Mouse (Mus musculus) CH12.LX (cell line): ENCODE data around the gene Nhlrc3. TPM values are rescaled to one million over a fixed set of nuclear protein-coding genes. Genes with fewer than 3 reads are reported as not detected.

Experiments
- DNase-seq: peaks from one replicate; pipeline ENCODE4 v3.0.0-alpha.2; 2013; ENCODE audit errors: extremely low read depth
- H3K27ac ChIP-seq: 2 replicates; pipeline ENCODE4 v1.5.1; 2012; ENCODE audit warnings: low read depth, mild to moderate bottlenecking, control low read depth, moderate library complexity; ENCODE audit not compliant: insufficient read depth
- H3K27me3 ChIP-seq: replicated peaks from 2 replicates; pipeline ENCODE3; 2012; ENCODE audit warnings: inconsistent platforms
- H3K36me3 ChIP-seq, 2 experiments: replicated peaks in 1 of 2; 2 replicates each; pipeline versions ENCODE3 to v1.6.1; 2012; ENCODE audit warnings: inconsistent platforms in 1 of 2, low read length in 1 of 2, mild to moderate bottlenecking in 1 of 2, mixed read lengths in 1 of 2, moderate library complexity in 1 of 2; ENCODE audit not compliant: control insufficient read depth in 1 of 2, insufficient read depth in 1 of 2
- H3K4me1 ChIP-seq, 2 experiments: 2 replicates each; pipeline ENCODE4 v1.6.1; 2012; ENCODE audit warnings: inconsistent platforms in 1 of 2, moderate library complexity in 1 of 2; ENCODE audit not compliant: insufficient read depth in 2 of 2, control insufficient read depth in 1 of 2
- H3K4me2 ChIP-seq: 2 replicates; pipeline ENCODE4 v1.6.1; 2012; ENCODE audit warnings: low read depth, mild to moderate bottlenecking, control low read depth; ENCODE audit not compliant: poor library complexity, insufficient read depth, severe bottlenecking
- H3K4me3 ChIP-seq, 3 experiments: fragments of 150-350 bp in 1 of 3; sonication (generic) in 1 of 3; replicated peaks in 1 of 3; 2 replicates each; pipeline versions ENCODE3 to v1.5.1; 2011 to 2012; ENCODE audit warnings: low read depth in 2 of 3, low read length in 2 of 3, mild to moderate bottlenecking in 2 of 3, moderate library complexity in 2 of 3, control low read depth in 1 of 3, improper control_type of control experiment in 1 of 3, inconsistent platforms in 1 of 3, mixed read lengths in 1 of 3; ENCODE audit not compliant: poor library complexity in 1 of 3
- H3K79me2 ChIP-seq: replicated peaks from 2 replicates; pipeline ENCODE4 v1.6.1; 2012; ENCODE audit warnings: mild to moderate bottlenecking, moderate library complexity; ENCODE audit not compliant: control insufficient read depth, poor library complexity, insufficient read depth, severe bottlenecking; ENCODE audit errors: extremely low read depth
- H3K9ac ChIP-seq: 2 replicates; pipeline ENCODE4 v1.6.1; 2012; ENCODE audit warnings: low read depth, mild to moderate bottlenecking, control low read depth, moderate library complexity; ENCODE audit not compliant: insufficient read depth
- H3K9me3 ChIP-seq: replicated peaks from 2 replicates; pipeline ENCODE3; 2012; ENCODE audit warnings: low read length, inconsistent platforms, mixed read lengths
- CHD1 ChIP-seq: IDR thresholded peaks from 2 replicates; pipeline ENCODE4 v1.6.1; 2012; ENCODE audit warnings: low read depth, low read length, improper control_type of control experiment, inconsistent platforms
- CHD2 ChIP-seq: IDR thresholded peaks from 2 replicates; pipeline ENCODE4 v1.6.1; 2011; ENCODE audit warnings: low read length, improper control_type of control experiment
- CTCF ChIP-seq, 2 experiments: IDR thresholded peaks in 1 of 2; conservative IDR thresholded peaks in 1 of 2; 2 replicates each; pipeline ENCODE4 v1.5.1; 2011 to 2012; ENCODE audit warnings: low read depth in 2 of 2, low read length in 2 of 2, improper control_type of control experiment in 1 of 2, inconsistent platforms in 1 of 2, mild to moderate bottlenecking in 1 of 2, moderate library complexity in 1 of 2
- EP300 ChIP-seq: IDR thresholded peaks from 2 replicates; pipeline ENCODE4 v1.6.1; 2011; ENCODE audit warnings: low read length, improper control_type of control experiment
- ETS1 ChIP-seq: conservative IDR thresholded peaks from 2 replicates; pipeline ENCODE4 v1.6.1; 2012; ENCODE audit warnings: low read depth, mild to moderate bottlenecking, inconsistent platforms, low read length, improper control_type of control experiment, moderate library complexity
- KAT2A ChIP-seq: IDR thresholded peaks from 2 replicates; pipeline ENCODE4 v1.6.1; 2012; ENCODE audit warnings: low read length, improper control_type of control experiment, inconsistent platforms; ENCODE audit not compliant: insufficient replicate concordance
- MAX ChIP-seq: IDR thresholded peaks from 2 replicates; pipeline ENCODE4 v1.6.1; 2011; ENCODE audit warnings: low read length, improper control_type of control experiment
- MXI1 ChIP-seq: IDR thresholded peaks from 2 replicates; pipeline ENCODE4 v1.6.1; 2011; ENCODE audit warnings: mild to moderate bottlenecking, low read depth, low read length, improper control_type of control experiment
- MYC ChIP-seq: IDR thresholded peaks from 2 replicates; pipeline ENCODE4 v1.6.1; 2011; ENCODE audit warnings: low read depth, mild to moderate bottlenecking, improper control_type of control experiment, low read length
- NELFE ChIP-seq: IDR thresholded peaks from 2 replicates; pipeline ENCODE4 v1.6.1; 2011; ENCODE audit warnings: low read depth, low read length, improper control_type of control experiment
- NRF1 ChIP-seq: IDR thresholded peaks from 2 replicates; pipeline ENCODE4 v1.6.1; 2014; ENCODE audit warnings: low read depth, mild to moderate bottlenecking, inconsistent platforms, low read length, improper control_type of control experiment, moderate library complexity
- PAX5 ChIP-seq: IDR thresholded peaks from 2 replicates; pipeline ENCODE4 v1.6.1; 2012; ENCODE audit warnings: low read length, inconsistent platforms, mixed read lengths
- RAD21 ChIP-seq: IDR thresholded peaks from 2 replicates; pipeline ENCODE4 v1.6.1; 2011; ENCODE audit warnings: low read depth, mild to moderate bottlenecking, low read length, improper control_type of control experiment, moderate library complexity
- RCOR1 ChIP-seq: conservative IDR thresholded peaks from 2 replicates; pipeline ENCODE4 v1.6.1; 2012; ENCODE audit warnings: low read depth, mild to moderate bottlenecking, inconsistent platforms, low read length, improper control_type of control experiment
- SIN3A ChIP-seq: IDR thresholded peaks from 2 replicates; pipeline ENCODE4 v1.6.1; 2012; ENCODE audit warnings: low read length, improper control_type of control experiment, inconsistent platforms
- TBP ChIP-seq: conservative IDR thresholded peaks from 2 replicates; pipeline ENCODE4 v1.6.1; 2011; ENCODE audit warnings: low read depth, low read length, improper control_type of control experiment
- USF1 ChIP-seq: IDR thresholded peaks from 2 replicates; pipeline ENCODE4 v1.6.1; 2014; ENCODE audit warnings: low read depth, mild to moderate bottlenecking, inconsistent platforms, low read length, improper control_type of control experiment
- USF2 ChIP-seq: conservative IDR thresholded peaks from 2 replicates; pipeline ENCODE4 v1.6.1; 2011; ENCODE audit warnings: low read depth, low read length, improper control_type of control experiment
- ZC3H11A ChIP-seq: IDR thresholded peaks from 2 replicates; pipeline ENCODE4 v1.6.1; 2012; ENCODE audit warnings: low read depth, mild to moderate bottlenecking, inconsistent platforms, low read length, improper control_type of control experiment
- ZMIZ1 ChIP-seq: IDR thresholded peaks from 2 replicates; pipeline ENCODE4 v1.6.1; 2012; ENCODE audit warnings: low read depth, mild to moderate bottlenecking, inconsistent platforms, low read length, improper control_type of control experiment
- dilution Hi-C: fragments of 300-500 bp; cut with MboI; formaldehyde crosslinking; loops from 2 replicates; pipeline ENCODE4 v1.14.3; 2020; ENCODE audit warnings: low sequenced_read_pairs; ENCODE audit not compliant: extremely low pct_unique_long_range_greater_than_20kb, extremely low pct_ligation_motif_present
- in situ Hi-C: fragments of 300-500 bp; cut with MboI; formaldehyde crosslinking; loops from 3 replicates; pipeline ENCODE4 v1.14.3; 2019; ENCODE audit warnings: low sequenced_read_pairs, low pct_ligation_motif_present, low pct_unique_long_range_greater_than_20kb, mixed read lengths
- polyA plus RNA-seq: library from polyadenylated mRNA; unstranded; fragments of >175 nt; gene quantifications from 2 replicates; pipeline ENCODE4 v1.2.1, GENCODE M21; 2012; ENCODE audit warnings: low read depth; ENCODE audit not compliant: insufficient read length
- total RNA-seq, 2 experiments: library from RNA; depleted of rRNA; stranded (reverse); fragments of 300-350 nt in 1 of 2; fragments of >200 nt in 1 of 2; gene quantifications; 2 replicates each; pipeline ENCODE4 v1.2.3; 2012 to 2014

The Nhlrc3 gene
- total and polyA plus RNA-seq, 3 experiments = 5.8 to 7.9 (median 7.2) TPM

DNA sequence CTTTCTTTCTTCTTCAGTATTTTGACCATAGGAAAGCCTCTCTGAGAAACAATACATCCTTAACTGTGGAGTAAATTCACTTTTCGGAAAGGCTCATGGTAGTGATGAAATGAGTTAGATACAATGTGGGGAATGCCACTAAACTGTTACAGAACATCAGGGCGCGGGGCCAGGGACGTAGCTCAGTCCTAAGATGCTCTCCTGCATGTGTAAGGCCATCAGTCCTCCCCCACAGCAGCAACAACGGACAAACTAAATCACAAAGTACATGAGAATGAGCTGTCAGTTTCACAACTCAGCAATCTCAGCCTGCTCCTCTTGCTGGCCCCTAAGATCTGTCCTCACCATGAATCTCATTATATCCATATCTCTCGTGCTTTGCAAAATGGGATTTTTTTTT lies 8.6 kb downstream of the Nhlrc3 start:
- H3K4me3 ChIP-seq = no peak overlapping the region
- TF ChIP-seq ZC3H11A = no peak
- no peak for TF ChIP-seq CTCF (conservative IDR thresholded peaks at IDR 0.05 in 1 of 2, IDR thresholded peaks at IDR 0.05 in 1 of 2; ENCODE audit: low read depth in 2 of 2, low read length in 2 of 2)
- TF ChIP-seq EP300 = no peak
- no peak for TF ChIP-seq USF1
- TF ChIP-seq CHD1 = no peak
- no peak for TF ChIP-seq ETS1
- TF ChIP-seq TBP = no peak
- peaks cover 80 to 96% of the 10 kb centered on the region in 2 experiments for H3K36me3 ChIP-seq
- dilution Hi-C loops = no loop called here
- no peaks in the 10 kb centered on the region for H3K9me3 ChIP-seq
- H3K27me3 ChIP-seq = no peaks in the 10 kb centered on the region
- peaks cover 0 to 4% of the 10 kb centered on the region in 2 experiments; a peak in 1 of 4 replicates for H3K4me1 ChIP-seq
- no peak overlapping the region for H3K4me2 ChIP-seq
- DNase-seq = no peak
- H3K27ac ChIP-seq = no peak overlapping the region
- in situ Hi-C loops = loop anchor here (25.0 kb wide), 1 partner anchor 1192 kb away; the partner anchor contains the start of gene Foxo1
- H3K9ac ChIP-seq = no peak overlapping the region
- no peaks in the 10 kb centered on the region for H3K79me2 ChIP-seq

DNA sequence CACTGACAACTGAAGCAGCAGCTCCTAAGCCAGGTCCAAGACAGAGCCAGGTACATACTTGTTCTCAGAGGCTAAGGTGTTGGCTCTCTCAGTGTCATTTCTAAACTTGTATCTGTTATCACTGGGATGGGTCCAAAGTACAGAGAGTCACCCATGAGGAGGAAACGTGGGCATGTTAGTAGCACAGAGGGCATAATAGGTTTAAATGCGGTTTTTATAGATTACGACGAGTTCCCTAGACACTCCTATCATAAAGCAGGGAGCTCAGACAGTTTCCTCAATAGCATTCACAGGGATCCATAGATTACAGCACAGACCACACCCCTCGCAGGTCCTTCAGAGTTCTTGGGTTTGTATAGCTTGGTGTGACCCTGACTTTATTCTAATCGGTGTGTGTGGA lies 9.1 kb downstream of the Nhlrc3 start:
- in situ Hi-C loops (loop anchor here (25.0 kb wide), 1 partner anchor 1192 kb away; the partner anchor contains the start of gene Foxo1), dilution Hi-C loops (no loop called here)
- Histone ChIP-seq H3K4me2 (no peak overlapping the region), H3K4me3 (no peak overlapping the region), H3K36me3 (peaks cover 77 to 96% of the 10 kb centered on the region in 2 experiments), H3K9ac (no peak overlapping the region), H3K27ac (no peak overlapping the region), H3K4me1 (no peaks in the 10 kb centered on the region), H3K79me2 (no peaks in the 10 kb centered on the region), H3K27me3 (no peaks in the 10 kb centered on the region), H3K9me3 (no peaks in the 10 kb centered on the region)
- TF ChIP-seq SIN3A (no peak), RCOR1 (no peak), ZC3H11A (no peak), NELFE (no peak), EP300 (no peak), MAX (no peak), ZMIZ1 (no peak), PAX5 (no peak), MXI1 (no peak), NRF1 (no peak), CHD2 (no peak), USF2 (no peak), RAD21 (no peak), MYC (no peak), KAT2A (no peak)
- DNase-seq = no peak
